Mouse (Mus musculus): ENCODE data around the gene Gm15140. TPM values are rescaled to one million over a fixed set of nuclear protein-coding genes. Genes with fewer than 3 reads are reported as not detected.
"Not testable (repeated sequence)": the region's sequence is repeated elsewhere in the genome, so short reads cannot be mapped to it uniquely, and the experiment has no call there.

The Gm15140 gene
- polyA plus RNA-seq (2012; ENCODE audit: insufficient read depth, insufficient read length, missing spikeins), result not detected in 2 replicates

DNA sequence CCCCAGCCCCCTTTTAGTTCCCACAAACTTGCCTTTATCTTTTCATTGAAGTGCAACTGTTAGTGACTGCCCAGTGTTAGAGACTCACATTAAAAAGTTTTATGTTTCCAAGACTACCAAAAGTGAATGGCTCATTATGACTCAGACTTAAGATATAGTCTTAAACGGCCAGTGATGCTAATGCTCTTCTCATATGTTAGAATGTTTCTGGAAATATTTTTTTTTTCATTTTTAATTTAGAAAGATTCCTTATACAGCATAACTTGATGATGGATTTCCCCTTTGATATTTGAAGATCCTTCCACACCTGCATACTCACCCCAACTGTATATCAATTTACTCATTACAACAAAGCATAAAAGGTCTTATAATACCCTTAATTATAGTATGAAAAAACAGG is at the start of gene Gm15140:
Gene Gm15140 (minus strand): TSS at position 101 of the 400 bp plus-strand sequence.
- H3K27ac ChIP-seq (ENCODE audit: insufficient read depth, low read depth, low read length); H3K4me3 ChIP-seq (ENCODE audit: insufficient read depth, low read length); H3K4me1 ChIP-seq (ENCODE audit: control insufficient read depth, insufficient read depth, low read length): not testable (repeated sequence)

Other genes starting within 250 kb of the Gm15140 start
- gene Samt1, start 108.0 kb downstream of the Gm15140 start, polyA plus RNA-seq (2012; ENCODE audit: insufficient read depth, insufficient read length, missing spikeins), result not detected in 2 replicates
- gene 4921511M17Rik, start 86.9 kb downstream of the Gm15140 start, polyA plus RNA-seq (2012; ENCODE audit: insufficient read depth, insufficient read length, missing spikeins), result not detected in 2 replicates
- gene Gm10057, start 65.6 kb downstream of the Gm15140 start, polyA plus RNA-seq (2012; ENCODE audit: insufficient read depth, insufficient read length, missing spikeins), result not detected in 2 replicates
- not detected in 2 replicates for gene 4930524N10Rik, start 222.7 kb upstream of the Gm15140 start, polyA plus RNA-seq (2012; ENCODE audit: insufficient read depth, insufficient read length, missing spikeins)